Mouse (Mus musculus) neural tube, embryonic 12.5 days (tissue): ENCODE measurements at regions not wholly inside any gene's neighbourhood (a gene's known extent, or its start where the extent isn't known, plus 50 kb on each side); places are given as distances from the start of the nearest gene placed in this dataset.

Source experiments
- ATAC-seq: fragments of 200-750 bp; cut with Nextera tagmentation; 2 replicates; pipeline ENCODE4 v1.8.0; 2017; ENCODE audit warnings: low read depth, mild to moderate bottlenecking, moderate TSS enrichment, moderate library complexity; ENCODE audit not compliant: low FRiP score
- H3K27ac ChIP-seq: fragments of 300-500 bp; sonication (generic); 2 replicates; pipeline ENCODE4 v1.5.1; 2016
- H3K27me3 ChIP-seq: fragments of 300-500 bp; sonication (generic); replicated peaks from 2 replicates; pipeline ENCODE4 v1.6.1; 2016; ENCODE audit warnings: mild to moderate bottlenecking
- H3K36me3 ChIP-seq: fragments of 300-500 bp; sonication (generic); 2 replicates; pipeline ENCODE4 v1.6.1; 2016; ENCODE audit warnings: mild to moderate bottlenecking
- H3K4me1 ChIP-seq: fragments of 300-500 bp; sonication (generic); 2 replicates; pipeline ENCODE4 v1.6.1; 2016
- H3K4me2 ChIP-seq: fragments of 300-500 bp; sonication (generic); replicated peaks from 2 replicates; pipeline ENCODE4 v1.6.1; 2016; ENCODE audit warnings: mild to moderate bottlenecking
- H3K4me3 ChIP-seq: fragments of 300-500 bp; sonication (generic); 2 replicates; pipeline ENCODE4 v1.5.1; 2016
- H3K9ac ChIP-seq: fragments of 300-500 bp; sonication (generic); 2 replicates; pipeline ENCODE4 v1.6.1; 2016; ENCODE audit warnings: mild to moderate bottlenecking
- H3K9me3 ChIP-seq: fragments of 300-500 bp; sonication (generic); 2 replicates; pipeline ENCODE4 v1.6.1; 2016; ENCODE audit warnings: mild to moderate bottlenecking
- WGBS: fragments of 180-500 bp; shearing (Covaris S2); methylation state at CpG from one replicate; pipeline ENCODE4 v1.1.7; 2016; 5-methylcytosine and 5-hydroxymethylcytosine counted together

GRCm38 (mm10) chr13:99814033-99814556 is 86.8 kb downstream of the Cartpt start:
- 35% methylated on average over 6 of the region's 6 CpGs for WGBS
- H3K4me2 ChIP-seq, result no peak overlapping the region
- no peaks in the 10 kb centered on the region for H3K9me3 ChIP-seq
- H3K4me3 ChIP-seq, result no peak overlapping the region
- no peaks in the 10 kb centered on the region for H3K4me1 ChIP-seq
- H3K9ac ChIP-seq, result no peak overlapping the region
- no peak for ATAC-seq
- H3K27me3 ChIP-seq, result no peaks in the 10 kb centered on the region
- H3K27ac ChIP-seq, result no peak overlapping the region
- no peaks in the 10 kb centered on the region for H3K36me3 ChIP-seq

DNA sequence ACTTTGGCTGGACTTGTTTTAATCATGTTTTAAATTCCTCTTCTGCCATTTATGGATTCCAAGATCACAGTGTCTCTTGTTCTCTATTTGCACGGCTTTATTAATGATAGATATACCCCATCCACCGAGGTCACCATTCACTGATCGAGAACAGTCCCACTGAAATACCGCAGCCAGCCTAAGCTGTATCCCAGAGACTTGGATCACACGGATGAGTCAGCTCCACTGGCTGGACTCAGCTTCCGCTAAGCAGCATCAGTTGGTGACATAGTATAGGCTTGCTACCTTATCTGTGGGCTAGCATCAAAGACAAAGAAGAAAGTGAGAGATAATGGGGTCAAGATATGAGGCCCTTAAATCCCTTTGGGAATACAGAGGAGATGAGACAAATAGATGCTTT is 106.4 kb downstream of the Cartpt start:
- no peak overlapping the region for H3K4me3 ChIP-seq
- H3K27ac ChIP-seq, result no peak overlapping the region
- 67% methylated on average over 6 of the region's 6 CpGs for WGBS
- no peaks in the 10 kb centered on the region for H3K9me3 ChIP-seq
- H3K4me2 ChIP-seq, result no peak overlapping the region
- ATAC-seq, result no peak
- no peak overlapping the region for H3K9ac ChIP-seq
- H3K36me3 ChIP-seq, result no peaks in the 10 kb centered on the region
- no peaks in the 10 kb centered on the region for H3K27me3 ChIP-seq
- H3K4me1 ChIP-seq, result peaks cover 8% of the 10 kb centered on the region

DNA sequence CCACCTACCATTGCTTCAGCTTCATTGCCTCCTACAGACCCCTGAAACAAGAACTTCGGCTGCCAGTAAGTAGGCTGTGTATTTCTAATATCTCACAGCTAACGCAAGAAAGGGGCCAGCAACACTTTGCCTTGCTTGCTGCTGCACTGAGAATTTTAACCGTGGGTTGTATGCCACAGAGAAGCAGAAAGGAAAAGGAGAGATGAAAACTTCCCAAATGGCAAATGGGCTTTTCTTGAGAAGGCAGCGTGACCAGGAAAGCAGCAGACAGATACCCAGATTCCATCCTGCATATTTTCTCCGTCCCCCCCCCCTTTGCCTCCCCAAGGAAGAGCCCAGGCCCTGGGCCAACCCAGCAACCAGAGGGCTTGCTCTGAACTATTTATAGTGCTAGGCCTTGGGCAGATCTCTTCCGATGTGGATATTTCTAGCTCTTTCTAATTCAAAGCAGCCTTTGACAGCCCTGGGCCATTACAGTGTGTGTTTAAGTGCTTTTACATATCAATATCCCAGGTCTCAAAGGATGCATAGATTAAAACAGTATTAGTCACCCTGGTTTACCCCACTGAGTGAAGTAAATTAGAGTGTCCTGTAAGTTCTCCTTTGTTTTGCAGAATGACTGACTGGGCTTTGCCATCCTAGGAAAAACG is 107.0 kb downstream of the Cartpt start:
- no peaks in the 10 kb centered on the region for H3K27me3 ChIP-seq
- 56% methylated on average over 7 of the region's 7 CpGs for WGBS
- no peak; the same call in 1 of the 2 replicates for ATAC-seq
- H3K4me2 ChIP-seq, result no peak overlapping the region
- no peak overlapping the region for H3K27ac ChIP-seq
- H3K36me3 ChIP-seq, result no peaks in the 10 kb centered on the region
- H3K4me3 ChIP-seq, result no peak overlapping the region
- H3K9ac ChIP-seq, result no peak overlapping the region
- no peaks in the 10 kb centered on the region for H3K9me3 ChIP-seq
- H3K4me1 ChIP-seq, result peaks cover 8% of the 10 kb centered on the region

- Histone ChIP-seq H3K36me3 (no peaks in the 10 kb centered on the region), H3K27ac (no peak overlapping the region), H3K9me3 (no peaks in the 10 kb centered on the region), H3K9ac (no peak overlapping the region), H3K4me3 (no peak overlapping the region), H3K4me2 (no peak overlapping the region), H3K4me1 (peaks cover 8% of the 10 kb centered on the region), H3K27me3 (no peaks in the 10 kb centered on the region)
- no peak for ATAC-seq
- WGBS, result 89% methylated on average over 6 of the region's 6 CpGs
Observed at GRCm38 (mm10) chr13:99793001-99793400, 107.9 kb downstream of the Cartpt start.

- no peak for ATAC-seq
- 82% methylated on average over 5 of the region's 5 CpGs for WGBS
- no peak overlapping the region for H3K4me3 ChIP-seq
- no peaks in the 10 kb centered on the region for H3K27me3 ChIP-seq
- H3K4me1 ChIP-seq, result peaks cover 8% of the 10 kb centered on the region
- H3K36me3 ChIP-seq, result no peaks in the 10 kb centered on the region
- no peak overlapping the region for H3K27ac ChIP-seq
- no peak overlapping the region for H3K4me2 ChIP-seq
- H3K9ac ChIP-seq, result no peak overlapping the region
- H3K9me3 ChIP-seq, result no peaks in the 10 kb centered on the region
Observed at GRCm38 (mm10) chr13:99790951-99791350, 109.9 kb downstream of the Cartpt start.

- WGBS, result 57% methylated on average over 4 of the region's 4 CpGs
- H3K4me3 ChIP-seq, result no peak overlapping the region
- H3K27ac ChIP-seq, result no peak overlapping the region
- H3K36me3 ChIP-seq, result no peaks in the 10 kb centered on the region
- H3K4me1 ChIP-seq, result no peaks in the 10 kb centered on the region
- H3K27me3 ChIP-seq, result no peaks in the 10 kb centered on the region
- ATAC-seq, result no peak
- no peak overlapping the region for H3K9ac ChIP-seq
- H3K9me3 ChIP-seq, result no peaks in the 10 kb centered on the region
- H3K4me2 ChIP-seq, result no peak overlapping the region
Observed at GRCm38 (mm10) chr13:99787760-99788159, 113.1 kb downstream of the Cartpt start.

DNA sequence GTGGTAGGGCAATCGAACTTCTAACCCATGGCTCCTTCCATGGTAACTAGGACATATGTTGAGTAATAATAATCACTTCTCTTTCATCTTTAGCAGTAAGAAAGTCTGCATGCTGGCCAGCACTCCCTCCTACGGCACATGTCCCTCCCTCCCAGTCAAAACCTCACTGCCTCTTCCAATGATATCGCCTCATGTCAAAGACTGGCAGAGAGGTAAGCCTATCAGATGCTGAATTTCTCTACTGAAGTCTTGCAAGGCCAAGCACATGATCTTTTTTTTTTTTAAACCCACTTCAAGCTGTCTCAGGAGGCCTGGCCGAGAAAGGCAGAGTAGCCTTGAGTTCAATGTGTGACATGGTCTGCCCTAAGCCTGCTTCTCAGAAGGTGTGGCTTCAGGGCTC is 115.5 kb downstream of the Cartpt start:
- no peak for ATAC-seq
- no peak overlapping the region for H3K9ac ChIP-seq
- no peak overlapping the region for H3K27ac ChIP-seq
- H3K4me3 ChIP-seq, result no peak overlapping the region
- H3K27me3 ChIP-seq, result no peaks in the 10 kb centered on the region
- H3K9me3 ChIP-seq, result no peaks in the 10 kb centered on the region
- no peaks in the 10 kb centered on the region for H3K36me3 ChIP-seq
- peaks cover 13% of the 10 kb centered on the region for H3K4me1 ChIP-seq
- WGBS, result 89% methylated on average over 4 of the region's 4 CpGs
- no peak overlapping the region for H3K4me2 ChIP-seq

- Histone ChIP-seq H3K27me3 (no peaks in the 10 kb centered on the region), H3K4me2 (no peak overlapping the region), H3K9ac (no peak overlapping the region), H3K4me1 (peaks cover 16% of the 10 kb centered on the region), H3K27ac (no peak overlapping the region), H3K4me3 (no peak overlapping the region), H3K36me3 (no peaks in the 10 kb centered on the region), H3K9me3 (no peaks in the 10 kb centered on the region)
- 85% methylated on average over 2 of the region's 2 CpGs for WGBS
- no peak for ATAC-seq
Observed at GRCm38 (mm10) chr13:99784314-99784713, 116.6 kb downstream of the Cartpt start.

GRCm38 (mm10) chr13:99782883-99783721 is 117.8 kb downstream of the Cartpt start:
- Histone ChIP-seq H3K36me3 (no peaks in the 10 kb centered on the region), H3K4me1 (peaks cover 16% of the 10 kb centered on the region), H3K4me3 (no peak overlapping the region), H3K4me2 (no peak overlapping the region), H3K27me3 (no peaks in the 10 kb centered on the region), H3K9ac (no peak overlapping the region), H3K27ac (no peak overlapping the region), H3K9me3 (no peaks in the 10 kb centered on the region)
- WGBS, result 72% methylated on average over 15 of the region's 15 CpGs
- ATAC-seq, result no peak

DNA sequence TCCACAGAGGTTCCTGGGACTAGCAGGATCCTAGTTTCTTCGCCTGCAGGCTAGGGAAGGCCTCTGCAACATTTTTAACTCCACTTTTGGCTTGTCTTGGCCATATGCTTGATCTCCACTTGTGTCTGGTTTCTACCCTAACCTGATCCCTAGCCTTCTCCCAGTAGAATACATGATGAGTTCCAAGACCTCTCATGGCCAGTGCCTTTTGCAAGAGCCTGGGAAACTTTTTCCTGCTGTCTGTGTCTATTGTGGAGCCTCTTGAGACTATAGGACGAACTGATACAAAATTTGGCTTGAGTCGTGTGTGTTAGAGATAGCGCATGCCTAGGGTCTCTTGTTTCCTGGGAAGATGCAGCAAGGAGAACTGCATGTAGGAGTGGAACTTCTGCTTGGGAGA is 119.3 kb downstream of the Cartpt start:
- Histone ChIP-seq H3K4me3 (no peak overlapping the region), H3K4me1 (peaks cover 16% of the 10 kb centered on the region), H3K9ac (no peak overlapping the region), H3K4me2 (no peak overlapping the region), H3K27me3 (no peaks in the 10 kb centered on the region), H3K36me3 (no peaks in the 10 kb centered on the region), H3K27ac (no peak overlapping the region), H3K9me3 (no peaks in the 10 kb centered on the region)
- WGBS, result 80% methylated on average over 4 of the region's 4 CpGs
- no peak for ATAC-seq

GRCm38 (mm10) chr13:99780751-99781460 is 120.0 kb downstream of the Cartpt start:
- Histone ChIP-seq H3K36me3 (no peaks in the 10 kb centered on the region), H3K9me3 (no peaks in the 10 kb centered on the region), H3K27me3 (no peaks in the 10 kb centered on the region), H3K27ac (no peak overlapping the region), H3K4me2 (peak overlapping the region; percentile 43), H3K4me1 (peaks cover 16% of the 10 kb centered on the region), H3K4me3 (no peak overlapping the region), H3K9ac (no peak overlapping the region)
- ATAC-seq, result 0 out of 2 replicates have a peak, but pooled peaks have one; percentile 44
- 16% methylated on average over 16 of the region's 16 CpGs for WGBS

- H3K36me3 ChIP-seq, result no peaks in the 10 kb centered on the region
- H3K4me1 ChIP-seq, result peaks cover 16% of the 10 kb centered on the region
- H3K9me3 ChIP-seq, result no peaks in the 10 kb centered on the region
- H3K9ac ChIP-seq, result no peak overlapping the region
- ATAC-seq, result no peak
- 79% methylated on average over 2 of the region's 2 CpGs for WGBS
- no peaks in the 10 kb centered on the region for H3K27me3 ChIP-seq
- no peak overlapping the region for H3K27ac ChIP-seq
- no peak overlapping the region for H3K4me3 ChIP-seq
- H3K4me2 ChIP-seq, result no peak overlapping the region
Observed at GRCm38 (mm10) chr13:99778747-99779146, 122.1 kb downstream of the Cartpt start.
